Mouse (Mus musculus) spleen, postnatal 4 days (tissue): ENCODE measurements around the gene Elmo1.

Experiments used
- DNase-seq, 2 experiments: peaks; one replicate each; pipeline ENCODE4 v3.0.0; 2022; ENCODE audit warnings: low spot score in 2 of 2

The Elmo1 gene

GRCm38 (mm10) chr13:20383875-20384274 is 293.5 kb downstream of the Elmo1 start:
- no peak for DNase-seq

GRCm38 (mm10) chr13:20384846-20385245 is 294.4 kb downstream of the Elmo1 start:
- no peak for DNase-seq

DNA sequence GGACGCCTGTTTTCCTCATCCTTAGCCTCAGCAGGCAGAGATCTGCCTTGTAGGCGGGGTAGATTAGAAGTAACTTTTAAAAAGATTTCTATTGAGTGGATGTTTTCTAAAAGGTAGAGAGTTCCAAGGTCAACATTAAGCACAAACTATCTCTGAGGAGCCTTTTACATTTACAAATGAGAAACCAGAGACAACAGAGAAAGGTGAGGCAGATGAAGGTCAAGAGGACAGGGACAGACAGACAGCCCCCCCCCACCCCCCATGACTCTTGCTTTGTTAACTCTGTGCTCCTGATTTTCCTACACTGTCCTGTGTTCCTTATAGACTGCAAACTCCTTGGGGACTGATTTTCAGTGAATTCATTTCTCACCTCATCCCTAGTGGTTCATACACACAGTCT is 295.0 kb downstream of the Elmo1 start:
- no peak for DNase-seq

DNA sequence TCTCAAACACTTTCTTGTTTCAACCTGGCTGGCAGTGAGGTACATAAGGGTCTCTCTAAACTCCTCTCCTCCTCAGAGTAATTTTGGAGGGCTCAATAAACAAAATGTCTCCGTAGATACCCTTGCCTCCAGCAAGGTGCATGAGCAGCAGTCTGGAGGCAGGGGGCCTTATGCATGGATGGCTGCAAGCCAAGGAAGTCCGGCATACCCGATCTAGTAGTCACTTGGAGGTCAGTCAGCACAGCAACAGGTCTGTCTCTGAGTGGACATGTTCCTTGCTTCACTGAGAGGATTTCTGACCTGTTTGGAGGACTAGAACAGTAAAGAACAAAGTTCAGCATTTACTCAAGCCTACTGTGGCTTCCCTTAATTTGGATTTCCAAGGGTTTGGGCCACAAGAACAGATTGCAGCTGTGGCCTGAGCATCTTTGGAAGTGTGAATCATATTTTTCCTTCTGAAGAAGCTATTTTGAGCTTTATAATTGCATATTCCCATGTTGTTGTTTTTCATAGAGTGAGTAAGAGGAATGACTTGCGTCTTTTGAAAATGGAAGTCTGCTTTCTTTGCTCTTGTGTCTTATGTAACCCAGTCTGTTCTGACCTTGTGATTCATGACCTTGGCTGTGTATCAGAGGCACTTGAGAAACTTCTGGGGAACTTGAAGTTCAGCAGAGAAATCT is 296.2 kb downstream of the Elmo1 start:
- DNase-seq: no peak

GRCm38 (mm10) chr13:20392824-20393598 is 302.6 kb downstream of the Elmo1 start:
- no peak for DNase-seq

DNA sequence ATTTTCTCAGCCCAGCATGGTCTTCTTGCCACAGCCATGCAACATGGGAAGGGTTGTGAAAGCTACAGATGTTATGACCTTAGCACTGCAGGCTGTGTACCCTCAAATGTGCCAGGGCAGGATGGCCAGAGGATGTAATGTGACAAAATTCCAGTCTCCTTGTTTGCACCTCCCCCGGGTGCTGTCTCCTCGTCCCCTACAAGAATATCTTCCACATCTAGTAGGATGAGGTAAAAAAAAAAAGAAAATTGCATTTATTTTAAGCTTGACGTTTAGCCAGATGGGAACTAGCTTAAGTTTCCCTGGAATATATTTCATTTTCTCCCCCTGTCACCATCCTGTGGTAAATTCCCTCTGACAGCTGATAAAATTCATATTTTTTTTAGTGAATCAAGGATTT is 307.3 kb downstream of the Elmo1 start:
- no peak for DNase-seq

DNA sequence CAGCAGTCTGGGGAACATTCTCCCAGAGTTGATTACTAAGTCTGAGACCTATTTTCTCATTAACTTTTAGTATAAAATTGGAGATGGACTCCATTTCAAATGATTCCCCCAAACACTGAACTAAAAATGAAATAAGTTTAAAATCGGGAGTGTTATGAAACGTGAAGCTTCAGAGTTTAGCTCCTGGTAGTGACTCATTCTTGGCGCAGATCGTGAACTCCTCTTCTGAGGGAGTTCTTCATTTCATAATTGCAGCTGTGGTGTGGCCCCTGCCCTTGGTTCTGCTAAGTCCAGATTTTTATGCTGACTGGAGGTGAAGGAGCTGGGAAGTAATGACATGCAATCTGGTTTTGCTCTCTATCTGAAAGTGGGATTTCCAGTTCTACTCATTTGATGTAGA is 307.9 kb downstream of the Elmo1 start:
- DNase-seq: no peak

DNA sequence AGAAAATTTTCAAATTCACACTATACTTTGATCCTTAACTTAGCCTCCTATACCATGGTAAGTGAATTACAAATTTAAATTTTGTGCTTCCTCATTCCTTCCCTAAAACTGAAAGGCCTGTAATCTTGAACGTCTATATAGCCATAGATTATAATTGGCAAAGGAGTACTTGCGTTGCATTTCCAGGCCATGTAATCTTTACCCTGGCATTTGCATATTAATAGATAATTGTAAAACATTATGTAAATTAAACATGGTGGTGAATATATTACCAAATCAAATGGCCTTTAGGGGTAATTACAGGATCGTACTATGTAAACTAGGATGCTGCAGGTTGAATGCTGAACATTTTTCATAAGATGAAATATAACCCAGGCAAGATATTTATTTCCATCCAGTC is 314.1 kb downstream of the Elmo1 start:
- no peak for DNase-seq

DNA sequence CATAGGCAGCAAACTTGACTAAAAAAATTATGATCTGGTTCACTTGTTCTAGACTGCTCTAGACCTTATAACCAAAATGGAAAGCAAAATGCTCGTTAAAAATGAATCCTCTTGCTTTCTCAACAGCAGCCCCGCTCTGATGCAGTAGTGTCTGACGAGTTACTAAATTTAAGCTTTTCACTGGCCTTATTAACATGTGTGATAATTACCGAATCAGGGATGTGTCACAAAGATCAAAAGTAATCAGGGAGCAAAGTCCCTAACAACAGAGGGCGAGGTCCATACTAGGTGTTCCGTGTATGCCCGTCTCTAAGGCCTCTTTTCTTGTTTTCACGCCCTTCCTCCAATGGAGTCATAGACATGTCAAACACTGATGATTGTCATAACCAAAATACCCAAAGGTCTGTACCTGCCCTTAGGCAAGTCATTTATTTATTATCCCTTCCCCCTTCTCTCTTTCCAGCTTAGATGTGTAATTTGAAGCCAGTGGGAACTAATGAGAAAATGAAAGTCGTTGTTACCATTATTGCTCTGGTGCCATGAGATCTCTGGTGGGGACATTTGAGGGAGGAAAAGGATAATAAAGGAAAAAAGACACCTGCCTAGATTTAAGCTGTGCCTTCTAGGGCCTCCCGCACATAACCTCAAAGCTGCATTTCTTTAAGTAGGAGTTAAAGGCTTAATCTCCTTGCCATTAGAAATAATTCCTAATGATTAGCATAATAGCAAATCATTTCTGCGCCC is 316.2 kb downstream of the Elmo1 start:
- no peak for DNase-seq

DNA sequence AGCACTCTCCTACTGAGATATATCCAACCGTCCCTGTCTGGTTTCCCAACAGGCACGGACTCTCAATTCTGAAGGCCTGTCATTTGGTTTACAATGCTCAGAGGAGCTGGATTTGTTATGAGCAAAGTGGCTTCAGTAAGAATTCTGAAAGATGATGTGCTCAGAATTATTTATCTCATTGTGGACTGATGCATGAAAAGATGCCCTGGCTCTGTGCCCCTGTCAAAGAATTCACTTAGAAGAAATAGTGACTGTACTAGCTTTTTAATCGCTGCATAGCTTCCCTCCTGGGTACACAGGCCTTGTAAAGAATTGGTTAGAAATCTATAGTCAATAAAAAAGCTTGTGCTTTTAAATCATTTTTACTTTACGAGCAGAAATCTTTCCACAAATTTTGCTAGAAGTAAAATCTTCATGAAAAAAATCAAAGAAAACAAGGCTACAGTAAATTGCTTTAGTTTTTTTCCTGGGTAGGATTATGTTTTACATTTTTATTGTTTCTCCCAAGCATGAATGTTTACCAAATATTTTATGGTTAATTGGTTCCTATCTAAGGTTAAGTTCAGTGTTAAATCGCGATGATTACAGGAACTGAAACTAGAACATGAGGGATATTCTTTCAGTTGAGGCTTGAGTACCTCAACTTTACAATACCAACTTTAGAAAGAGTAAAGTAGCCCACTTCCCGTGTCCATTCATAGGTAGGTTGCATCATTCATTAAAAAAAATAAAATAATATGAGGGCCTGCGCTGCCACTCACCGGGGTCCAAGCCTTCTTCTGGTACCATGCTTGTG is 320.1 kb downstream of the Elmo1 start:
- no peak for DNase-seq

DNA sequence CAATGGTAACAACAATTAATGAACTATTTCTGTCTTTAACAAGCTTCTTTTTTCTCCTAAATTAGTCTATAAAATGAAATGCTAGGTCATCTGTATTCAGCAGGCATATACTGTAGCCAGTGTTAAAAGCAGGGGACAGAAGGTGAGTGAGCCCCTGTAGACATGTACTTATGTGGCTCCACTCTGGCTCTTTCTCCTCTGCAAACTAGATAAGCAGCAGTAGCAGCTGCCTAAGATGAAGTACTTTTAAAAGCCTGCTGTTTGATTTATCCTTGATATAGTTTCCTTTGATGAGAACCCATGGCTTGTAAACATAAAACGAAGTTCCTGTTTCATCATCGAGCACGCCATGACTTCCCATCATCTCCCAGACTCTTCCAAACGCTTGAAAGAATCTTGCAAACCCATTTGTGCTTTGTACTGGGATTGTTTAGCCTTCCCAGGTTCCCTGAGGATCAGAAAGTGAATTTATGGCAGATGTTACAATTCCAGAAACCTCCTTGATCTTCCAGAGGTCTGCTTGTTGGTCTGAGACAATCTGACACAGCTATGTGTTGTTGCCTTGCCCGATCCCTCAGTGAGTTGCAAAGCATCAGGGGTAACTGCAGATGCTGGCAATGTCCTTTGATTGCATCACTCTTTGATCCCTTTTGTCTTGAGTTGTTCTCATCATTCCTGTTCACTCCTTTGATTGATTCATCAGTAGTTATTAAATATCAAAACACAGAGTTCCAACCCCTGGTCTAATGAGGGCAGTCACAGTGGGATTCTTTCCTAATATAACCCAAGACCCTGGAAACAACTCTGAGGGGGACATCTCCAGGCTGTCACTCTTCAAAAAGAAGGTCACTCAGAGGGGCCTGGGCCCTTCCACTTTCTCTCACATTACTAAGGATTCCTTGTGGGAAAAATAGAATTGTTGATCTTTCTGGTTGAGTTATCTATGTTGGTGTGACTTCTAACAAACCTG is 326.6 kb downstream of the Elmo1 start:
- DNase-seq: no peak

DNA sequence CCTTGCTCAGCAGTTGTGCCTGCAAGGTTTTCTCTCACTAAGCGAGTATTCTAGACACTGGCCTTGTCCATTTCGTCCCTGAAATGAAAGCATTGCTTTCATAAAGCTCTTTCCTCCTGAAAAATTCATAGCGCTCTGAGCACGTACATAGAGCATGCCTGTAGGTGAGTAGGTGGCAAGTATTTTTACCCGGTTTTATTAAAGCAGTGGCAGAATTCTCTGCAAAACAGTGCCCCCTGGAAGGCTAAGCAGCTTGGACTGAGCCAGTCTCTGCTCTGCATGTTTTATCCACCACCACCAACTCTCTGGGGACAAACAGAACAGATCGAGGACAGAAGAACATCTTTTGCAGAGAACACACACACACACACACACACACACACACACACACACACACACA is 340.6 kb downstream of the Elmo1 start:
- no peak for DNase-seq

- no peak for DNase-seq
These were observed 342.9 kb downstream of the Elmo1 start for GRCm38 (mm10) chr13:20433221-20433858.

DNA sequence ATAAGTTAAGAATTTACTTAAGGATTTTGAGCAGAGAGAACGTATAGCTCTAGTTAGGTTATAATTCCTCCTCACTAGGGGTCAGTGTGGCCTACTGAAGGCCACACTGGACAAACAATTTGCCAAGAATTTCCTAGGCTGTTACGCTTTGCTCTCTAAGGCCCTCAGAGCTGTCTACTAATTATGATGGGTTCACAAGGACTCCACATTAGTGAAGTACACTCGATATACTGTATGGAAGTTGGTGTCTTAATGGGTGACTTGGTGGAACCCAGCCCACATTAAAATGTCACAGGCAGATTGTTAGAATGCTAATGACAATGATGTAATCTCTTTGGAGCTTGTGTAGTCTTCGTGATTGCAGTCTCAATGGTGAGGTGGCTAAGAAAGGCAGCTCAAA is 343.7 kb downstream of the Elmo1 start:
- DNase-seq: no peak

DNA sequence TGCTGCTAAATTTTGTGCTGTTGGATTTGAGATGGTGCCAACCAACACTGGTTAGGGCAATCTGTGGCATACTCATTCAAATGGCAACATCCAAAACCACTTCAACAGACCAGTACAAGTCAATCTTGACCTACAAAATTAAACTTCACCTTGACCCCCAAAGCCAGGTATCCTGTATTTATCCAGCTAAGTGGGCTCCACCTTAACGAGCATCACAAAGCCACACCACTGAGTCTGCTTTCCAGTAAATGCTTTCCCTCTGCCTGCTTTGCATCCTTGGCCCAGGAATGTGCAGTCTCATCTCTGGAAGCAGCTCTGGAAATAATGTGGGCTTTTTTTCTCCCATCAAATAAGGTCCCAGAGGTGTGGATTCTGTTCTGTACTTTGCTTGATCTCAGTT is 349.1 kb downstream of the Elmo1 start:
- no peak for DNase-seq

- no peak for DNase-seq
These were observed 360.5 kb downstream of the Elmo1 start for GRCm38 (mm10) chr13:20450831-20451353.

DNA sequence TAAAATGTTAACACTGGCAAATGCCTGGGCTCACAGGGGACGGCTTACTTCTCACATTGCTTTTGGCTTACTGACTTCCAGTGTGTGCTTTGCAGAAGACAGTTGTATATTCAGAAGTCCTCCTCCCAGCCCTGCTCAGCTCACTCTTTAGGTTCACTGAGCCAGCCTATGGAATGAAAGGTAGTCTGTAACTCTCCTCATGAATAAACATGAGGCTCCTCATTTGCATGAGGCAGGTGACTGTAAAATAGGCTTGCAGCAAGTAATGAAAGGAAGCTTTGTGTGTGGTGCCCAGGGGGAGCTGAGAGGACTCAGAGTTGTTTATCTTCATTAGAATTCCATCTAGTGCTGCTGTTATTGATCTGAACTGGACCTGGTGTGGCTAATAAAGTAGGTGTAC is 364.0 kb downstream of the Elmo1 start:
- DNase-seq: no peak

GRCm38 (mm10) chr13:20460096-20460495 is 369.7 kb downstream of the Elmo1 start:
- no peak for DNase-seq

GRCm38 (mm10) chr13:20461616-20462015 is 371.2 kb downstream of the Elmo1 start:
- DNase-seq: no peak

DNA sequence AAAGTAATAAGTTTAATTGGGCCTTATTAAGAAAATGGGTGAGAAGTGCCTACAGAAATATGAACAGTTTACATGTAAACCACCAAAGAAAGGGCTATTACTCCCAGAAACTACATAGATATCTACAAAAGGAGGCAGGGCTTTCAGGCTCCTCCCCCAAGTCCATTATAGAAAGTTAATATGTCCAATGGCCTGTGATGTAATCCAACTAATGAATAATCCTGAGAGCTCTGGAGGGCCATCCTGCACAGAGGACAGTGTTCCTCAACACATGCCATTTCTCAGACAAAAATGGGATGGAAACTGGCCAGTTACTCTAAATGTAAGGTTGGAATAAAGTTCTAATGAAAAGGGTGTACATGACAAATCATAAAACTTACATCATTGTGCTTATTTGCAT is 373.8 kb downstream of the Elmo1 start:
- DNase-seq: no peak
